In the genomic region with DNA sequence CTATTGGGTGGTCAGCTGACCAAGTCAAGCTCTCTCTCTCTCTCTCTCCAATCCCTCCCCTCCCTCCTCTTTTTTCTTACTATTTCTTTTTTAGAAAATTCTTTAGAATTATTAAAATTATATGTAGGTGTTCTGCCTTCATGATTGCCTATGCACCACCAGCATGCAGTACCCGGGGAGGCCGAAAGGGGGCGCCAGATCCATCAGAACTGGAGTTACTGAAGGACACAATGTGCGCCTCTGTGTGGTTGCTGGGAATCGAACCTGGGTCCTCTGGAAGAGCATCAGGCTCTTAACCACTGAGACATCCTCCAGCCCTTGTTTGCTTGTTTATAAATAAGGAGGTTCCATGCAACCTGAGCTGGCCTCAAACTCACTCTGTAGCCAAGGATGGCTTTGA, we compare ENCODE assay signal across 17 mouse cellular contexts. TPM values are rescaled to one million over a fixed set of nuclear protein-coding genes. Genes with fewer than 3 reads are reported as not detected.
DNase-seq lines count a peak whose midpoint lies in the region; ATAC-seq and TF ChIP-seq lines count a peak whose summit lies in the region.
"Had no signal": no experiment of that assay in that cellular context is flagged by ENCODE, and none has a peak within 500 bp of the region (broad histone marks: within the 10 kb centered on the region; RNA-seq: fewer than 3 reads in every experiment).

No protein-coding gene starts in this region.

- no peak for ATAC-seq in kidney, postnatal 0 days (replicated peaks; ENCODE audit: low FRiP score, low read depth)
- no peak for ATAC-seq in kidney, embryonic 16.5 days (ENCODE audit: low FRiP score, low TSS enrichment)
- ATAC-seq in midbrain, postnatal 0 days (ENCODE audit: low FRiP score), result no peak
- ATAC-seq in midbrain, embryonic 15.5 days (replicated peaks), result no peak
- ATAC-seq in forebrain, embryonic 11.5 days (replicated peaks; ENCODE audit: low FRiP score), result no peak
- ATAC-seq: activated CD4-positive, CD25-positive, alpha-beta regulatory T cell, adult 4 months had no signal

- no peak overlapping the region for H3K4me3 ChIP-seq in kidney, postnatal 0 days (replicated peaks; ENCODE audit: low read depth, low read length)
- H3K4me3 ChIP-seq in kidney, embryonic 16.5 days (ENCODE audit: low read length), result no peak overlapping the region
- no peak overlapping the region for H3K4me3 ChIP-seq in midbrain, postnatal 0 days (ENCODE audit: low read depth, low read length)
- no peak overlapping the region for H3K4me3 ChIP-seq in midbrain, embryonic 15.5 days
- no peak overlapping the region for H3K4me3 ChIP-seq in forebrain, embryonic 11.5 days (ENCODE audit: low read depth, low read length)
- H3K4me3 ChIP-seq: embryonic facial prominence, embryonic 12.5 days; forebrain, embryonic 10.5 days; limb, embryonic 12.5 days; midbrain, embryonic 13.5 days; neural tube, embryonic 12.5 days had no signal

- DNase-seq in kidney, postnatal 0 days (ENCODE audit: low spot score), result no peak
- no peak for DNase-seq in midbrain, postnatal 0 days (ENCODE audit: low spot score)
- peak; percentile 33 for DNase-seq in ES-CJ7 (ENCODE audit: low read depth, low spot score)
- DNase-seq in brain, embryonic 14.5 days (ENCODE audit: low read depth), result no peak
- DNase-seq in forebrain, embryonic 11.5 days (ENCODE audit: low spot score), result no peak
- DNase-seq: cerebellum, adult 9-11 months; layer of hippocampus, adult 9-11 months; lung, postnatal 36 days had no signal

- H3K9me3 ChIP-seq in kidney, postnatal 0 days (replicated peaks; ENCODE audit: low read length), result no peaks in the 10 kb centered on the region
- no peaks in the 10 kb centered on the region for H3K9me3 ChIP-seq in kidney, embryonic 16.5 days (ENCODE audit: low read length)
- no peaks in the 10 kb centered on the region for H3K9me3 ChIP-seq in midbrain, postnatal 0 days (ENCODE audit: low read length)
- no peaks in the 10 kb centered on the region for H3K9me3 ChIP-seq in midbrain, embryonic 15.5 days
- no peaks in the 10 kb centered on the region for H3K9me3 ChIP-seq in forebrain, embryonic 11.5 days (ENCODE audit: control insufficient read depth, low read length)
- H3K9me3 ChIP-seq: embryonic facial prominence, embryonic 12.5 days; forebrain, embryonic 10.5 days; limb, embryonic 12.5 days; midbrain, embryonic 13.5 days; neural tube, embryonic 12.5 days had no signal

- WGBS in kidney, postnatal 0 days, result 85% methylated on average over 5 of the region's 5 CpGs
- 92% methylated on average over 5 of the region's 5 CpGs for WGBS in kidney, embryonic 16.5 days
- WGBS in midbrain, postnatal 0 days, result 89% methylated on average over 5 of the region's 5 CpGs
- WGBS in midbrain, embryonic 15.5 days, result 88% methylated on average over 5 of the region's 5 CpGs
- 86% methylated on average over 5 of the region's 5 CpGs for WGBS in forebrain, embryonic 11.5 days

- no peaks in the 10 kb centered on the region for H3K36me3 ChIP-seq in kidney, postnatal 0 days (ENCODE audit: insufficient read depth, low read length)
- H3K36me3 ChIP-seq in kidney, embryonic 16.5 days (ENCODE audit: insufficient read depth, low read length), result no peaks in the 10 kb centered on the region
- no peaks in the 10 kb centered on the region for H3K36me3 ChIP-seq in midbrain, postnatal 0 days (ENCODE audit: insufficient read depth, low read length)
- no peaks in the 10 kb centered on the region for H3K36me3 ChIP-seq in midbrain, embryonic 15.5 days (replicated peaks)
- no peaks in the 10 kb centered on the region for H3K36me3 ChIP-seq in forebrain, embryonic 11.5 days (ENCODE audit: control insufficient read depth, insufficient read depth, low read length)
- H3K36me3 ChIP-seq: embryonic facial prominence, embryonic 12.5 days; forebrain, embryonic 10.5 days; limb, embryonic 12.5 days; midbrain, embryonic 13.5 days; neural tube, embryonic 12.5 days had no signal

- H3K27me3 ChIP-seq in kidney, postnatal 0 days (ENCODE audit: insufficient read depth, low read length), result peaks cover 5% of the 10 kb centered on the region; the same call in 1 of the 2 replicates
- H3K27me3 ChIP-seq in kidney, embryonic 16.5 days (ENCODE audit: insufficient read depth, low read length), result 0 out of 2 replicates have a peak, but pooled peaks cover 3% of the 10 kb centered on the region
- H3K27me3 ChIP-seq in midbrain, postnatal 0 days (ENCODE audit: insufficient read depth, low read length), result 0 out of 2 replicates have a peak, but pooled peaks cover 4% of the 10 kb centered on the region
- H3K27me3 ChIP-seq in midbrain, embryonic 15.5 days (replicated peaks), result peaks cover 11% of the 10 kb centered on the region; the same call in 1 of the 2 replicates
- peaks cover 16% of the 10 kb centered on the region for H3K27me3 ChIP-seq in forebrain, embryonic 11.5 days (ENCODE audit: control insufficient read depth, insufficient read depth, low read length)

- no peak overlapping the region for H3K4me2 ChIP-seq in kidney, postnatal 0 days (ENCODE audit: low read length)
- H3K4me2 ChIP-seq in kidney, embryonic 16.5 days (replicated peaks; ENCODE audit: low read depth, low read length), result no peak overlapping the region
- H3K4me2 ChIP-seq in midbrain, postnatal 0 days (ENCODE audit: low read depth, low read length, poor library complexity, severe bottlenecking), result no peak overlapping the region
- no peak overlapping the region for H3K4me2 ChIP-seq in midbrain, embryonic 15.5 days
- H3K4me2 ChIP-seq in forebrain, embryonic 11.5 days (ENCODE audit: low read depth, low read length, severe bottlenecking), result no peak overlapping the region
- H3K4me2 ChIP-seq: embryonic facial prominence, embryonic 12.5 days; heart, embryonic 11.5 days; limb, embryonic 12.5 days; midbrain, embryonic 13.5 days; neural tube, embryonic 12.5 days had no signal

- no peak overlapping the region for H3K27ac ChIP-seq in kidney, postnatal 0 days
- H3K27ac ChIP-seq in kidney, embryonic 16.5 days (ENCODE audit: low read length), result no peak overlapping the region
- H3K27ac ChIP-seq in midbrain, postnatal 0 days (ENCODE audit: low read depth, low read length), result no peak overlapping the region
- H3K27ac ChIP-seq in midbrain, embryonic 15.5 days, result no peak overlapping the region
- no peak overlapping the region for H3K27ac ChIP-seq in forebrain, embryonic 11.5 days (ENCODE audit: low read depth, low read length)
- H3K27ac ChIP-seq: embryonic facial prominence, embryonic 12.5 days; forebrain, embryonic 10.5 days; limb, embryonic 12.5 days; midbrain, embryonic 13.5 days; neural tube, embryonic 12.5 days had no signal

- 0 out of 2 replicates have a peak, but pooled peaks cover 3% of the 10 kb centered on the region for H3K4me1 ChIP-seq in kidney, postnatal 0 days (replicated peaks; ENCODE audit: insufficient read depth, low read length)
- H3K4me1 ChIP-seq in kidney, embryonic 16.5 days (ENCODE audit: insufficient read depth, low read length), result peaks cover 17% of the 10 kb centered on the region
- peaks cover 11% of the 10 kb centered on the region; the same call in 1 of the 2 replicates for H3K4me1 ChIP-seq in midbrain, postnatal 0 days (ENCODE audit: insufficient read depth, low read length)
- peaks cover 38% of the 10 kb centered on the region for H3K4me1 ChIP-seq in midbrain, embryonic 15.5 days
- 0 out of 2 replicates have a peak, but pooled peaks cover 5% of the 10 kb centered on the region for H3K4me1 ChIP-seq in forebrain, embryonic 11.5 days (replicated peaks; ENCODE audit: control insufficient read depth, insufficient read depth, low read length)

- TF ChIP-seq POLR2A in brain, embryonic 14.5 days (IDR thresholded peaks at IDR 0.05; ENCODE audit: borderline replicate concordance, extremely low read depth, insufficient read depth, insufficient read length, poor library complexity, severe bottlenecking), result no peak

- peak; percentile 31 for TF ChIP-seq CTCF in kidney, postnatal 0 days (IDR thresholded peaks at IDR 0.05; ENCODE audit: low read depth)
- peak; percentile 53 for TF ChIP-seq CTCF in midbrain, postnatal 0 days (IDR thresholded peaks at IDR 0.05)
- TF ChIP-seq CTCF in brain, embryonic 14.5 days (IDR thresholded peaks at IDR 0.05; ENCODE audit: borderline replicate concordance, extremely low read depth, insufficient read depth, insufficient read length), result peak; percentile 56

- H3K9ac ChIP-seq in kidney, postnatal 0 days (ENCODE audit: low read depth, low read length), result no peak overlapping the region
- no peak overlapping the region for H3K9ac ChIP-seq in kidney, embryonic 16.5 days (replicated peaks; ENCODE audit: low read length)
- no peak overlapping the region for H3K9ac ChIP-seq in midbrain, postnatal 0 days (replicated peaks; ENCODE audit: low read length, poor library complexity, severe bottlenecking)
- H3K9ac ChIP-seq in midbrain, embryonic 15.5 days, result no peak overlapping the region
- no peak overlapping the region for H3K9ac ChIP-seq in forebrain, embryonic 11.5 days (ENCODE audit: low read length)
- H3K9ac ChIP-seq: embryonic facial prominence, embryonic 12.5 days; limb, embryonic 12.5 days; midbrain, embryonic 13.5 days; neural tube, embryonic 12.5 days had no signal

RNA-seq across cellular contexts. Expression of a gene that starts 39.5 kb away (rescaled TPM):
- polyA plus RNA-seq in kidney, postnatal 0 days (2015; fragmentation: Nextera tagmentation; extraction: Ambion mirVana), result 24.2 and 26.8 TPM in 2 replicates
- polyA plus RNA-seq in kidney, embryonic 16.5 days (2015; fragmentation: Nextera tagmentation; extraction: Ambion mirVana), result 21.6 and 25.9 TPM in 2 replicates
- 28.2 and 34.5 TPM in 2 replicates for total RNA-seq in midbrain, postnatal 0 days (2014; rRNA removed)
- 32.8 and 36.2 TPM in 2 replicates for polyA plus RNA-seq in midbrain, postnatal 0 days (2015; fragmentation: Nextera tagmentation; extraction: Ambion mirVana)
- 28.4 and 32.8 TPM in 2 replicates for polyA plus RNA-seq in midbrain, embryonic 15.5 days (2015; fragmentation: Nextera tagmentation; extraction: Ambion mirVana)
- 22.6 and 26.5 TPM in 2 replicates for polyA plus RNA-seq in brain, embryonic 14.5 days (2012; rRNA removed)
- polyA plus RNA-seq in forebrain, embryonic 11.5 days (2014; fragmentation: Nextera tagmentation; extraction: Ambion mirVana), result 17.2 and 20.7 TPM in 2 replicates
